Mouse (Mus musculus): ENCODE data around the gene Kif18b.

Kif18b gene

GRCm38 (mm10) chr11:102939024-102939675, 14.2 kb upstream of the Kif18b start:
- DNase-seq (ENCODE audit: low read depth, low spot score), result no peak

- no peak for DNase-seq (ENCODE audit: low read depth, low spot score)
Observed at GRCm38 (mm10) chr11:102937529-102938182, 12.7 kb upstream of the Kif18b start.

GRCm38 (mm10) chr11:102936272-102936671, 11.3 kb upstream of the Kif18b start:
- no peak for DNase-seq (ENCODE audit: low read depth, low spot score)

GRCm38 (mm10) chr11:102930672-102931071, 5.7 kb upstream of the Kif18b start:
- no peak for DNase-seq (ENCODE audit: low read depth, low spot score)

- peak; percentile 83 for DNase-seq (ENCODE audit: low read depth, low spot score)
Observed at GRCm38 (mm10) chr11:102925351-102925717, 410 bp upstream of the Kif18b start.

- DNase-seq (ENCODE audit: low read depth, low spot score), result no peak
Observed at GRCm38 (mm10) chr11:102921491-102921890, 3.4 kb downstream of the Kif18b start.

- DNase-seq (ENCODE audit: low read depth, low spot score), result no peak
Observed at GRCm38 (mm10) chr11:102918077-102918476, 6.8 kb downstream of the Kif18b start.

- no peak for DNase-seq (ENCODE audit: low read depth, low spot score)
Observed at GRCm38 (mm10) chr11:102915380-102915779, 9.5 kb downstream of the Kif18b start.

GRCm38 (mm10) chr11:102911376-102911775, 13.5 kb downstream of the Kif18b start:
- no peak for DNase-seq (ENCODE audit: low read depth, low spot score)

GRCm38 (mm10) chr11:102903654-102904053, 21.3 kb downstream of the Kif18b start:
- DNase-seq (ENCODE audit: low read depth, low spot score), result no peak

GRCm38 (mm10) chr11:102902107-102902506, 22.8 kb downstream of the Kif18b start:
- DNase-seq (ENCODE audit: low read depth, low spot score), result no peak

GRCm38 (mm10) chr11:102901199-102901598, 23.7 kb downstream of the Kif18b start:
- no peak for DNase-seq (ENCODE audit: low read depth, low spot score)

- peak; percentile 79 for DNase-seq (ENCODE audit: low read depth, low spot score)
Observed at GRCm38 (mm10) chr11:102900763-102901162, 24.2 kb downstream of the Kif18b start, which contains the start of gene Gfap. Gene Gfap (minus strand): TSS chr11:102900912.

- DNase-seq (ENCODE audit: low read depth, low spot score), result no peak
Observed at GRCm38 (mm10) chr11:102898408-102898807, 26.5 kb downstream of the Kif18b start.

GRCm38 (mm10) chr11:102896641-102897040, 28.3 kb downstream of the Kif18b start:
- DNase-seq (ENCODE audit: low read depth, low spot score), result no peak

GRCm38 (mm10) chr11:102895779-102896178, 29.1 kb downstream of the Kif18b start:
- no peak for DNase-seq (ENCODE audit: low read depth, low spot score)

GRCm38 (mm10) chr11:102894716-102895115, 30.2 kb downstream of the Kif18b start:
- DNase-seq (ENCODE audit: low read depth, low spot score), result no peak

- peak; percentile 80 for DNase-seq (ENCODE audit: low read depth, low spot score)
Observed at GRCm38 (mm10) chr11:102893015-102893651, 31.8 kb downstream of the Kif18b start.

- DNase-seq (ENCODE audit: low read depth, low spot score), result no peak
Observed at GRCm38 (mm10) chr11:102890096-102890495, 34.8 kb downstream of the Kif18b start.

GRCm38 (mm10) chr11:102888135-102888534, 36.8 kb downstream of the Kif18b start:
- no peak for DNase-seq (ENCODE audit: low read depth, low spot score)

- no peak for DNase-seq (ENCODE audit: low read depth, low spot score)
Observed at GRCm38 (mm10) chr11:102887433-102887832, 37.5 kb downstream of the Kif18b start.

- DNase-seq (ENCODE audit: low read depth, low spot score), result no peak
Observed at GRCm38 (mm10) chr11:102884616-102885219, 40.2 kb downstream of the Kif18b start, which contains the start of gene Fam187a. Gene Fam187a (plus strand): TSS chr11:102885169.
